Mouse (Mus musculus) ES-E14 (cell line): Measurements from ENCODE around the gene Cib3. TPM values are rescaled to one million over a fixed set of nuclear protein-coding genes. Genes with fewer than 3 reads are reported as not detected.
A peak's percentile ranks its signal among the peaks of the same experiment; 100 is the strongest.

Experiments
- DNase-seq: peaks from one replicate; pipeline ENCODE4 v3.0.0-alpha.2; 2013; ENCODE audit warnings: low read depth, low spot score
- H3K27ac ChIP-seq: 2 replicates; pipeline ENCODE4 v1.5.1; 2012; ENCODE audit warnings: low read depth, mild to moderate bottlenecking, low read length, moderate library complexity, mixed read lengths; ENCODE audit not compliant: poor library complexity, insufficient read depth, severe bottlenecking
- H3K36me3 ChIP-seq: 2 replicates; pipeline ENCODE4 v1.6.1; 2012; ENCODE audit warnings: mild to moderate bottlenecking, low read length, moderate library complexity, mixed read lengths; ENCODE audit not compliant: control insufficient read depth, poor library complexity, insufficient read depth, severe bottlenecking
- H3K4me1 ChIP-seq, 2 experiments: fragments of 150-350 bp in 1 of 2; sonication (generic) in 1 of 2; 2 replicates each; pipeline ENCODE4 v1.6.1; 2012; ENCODE audit warnings: low read length in 2 of 2, mild to moderate bottlenecking in 1 of 2, mixed read lengths in 1 of 2; ENCODE audit not compliant: control insufficient read depth in 2 of 2, insufficient read depth in 2 of 2, poor library complexity in 1 of 2
- H3K4me3 ChIP-seq, 2 experiments: fragments of 150-350 bp in 1 of 2; sonication (generic) in 1 of 2; 2 replicates each; pipeline ENCODE4 v1.5.1; 2012; ENCODE audit warnings: low read length in 2 of 2, low read depth in 1 of 2, mild to moderate bottlenecking in 1 of 2, mixed read lengths in 1 of 2; ENCODE audit not compliant: insufficient read depth in 1 of 2, poor library complexity in 1 of 2, severe bottlenecking in 1 of 2
- H3K9ac ChIP-seq: 2 replicates; pipeline ENCODE4 v1.6.1; 2012; ENCODE audit warnings: low read depth, mild to moderate bottlenecking, low read length, mixed read lengths; ENCODE audit not compliant: poor library complexity, insufficient read depth, severe bottlenecking
- H3K9me3 ChIP-seq: fragments of 150-350 bp; sonication (generic); 2 replicates; pipeline ENCODE4 v1.6.1; 2012; ENCODE audit warnings: low read depth, mild to moderate bottlenecking, low read length; ENCODE audit not compliant: control insufficient read depth, insufficient read depth
- CHD2 ChIP-seq: IDR thresholded peaks from 2 replicates; pipeline ENCODE4 v1.6.1; 2014; ENCODE audit warnings: mild to moderate bottlenecking, low read depth, low read length, inconsistent platforms
- HCFC1 ChIP-seq: IDR thresholded peaks from 2 replicates; pipeline ENCODE4 v1.6.1; 2012; ENCODE audit warnings: low read length, inconsistent platforms, borderline replicate concordance; ENCODE audit not compliant: insufficient read depth
- MAFK ChIP-seq: IDR thresholded peaks from 2 replicates; pipeline ENCODE4 v1.6.1; 2014; ENCODE audit warnings: mild to moderate bottlenecking, low read depth, low read length, inconsistent platforms; ENCODE audit not compliant: insufficient read depth
- ZC3H11A ChIP-seq: IDR thresholded peaks from 2 replicates; pipeline ENCODE4 v1.6.1; 2012; ENCODE audit warnings: low read depth, mild to moderate bottlenecking, inconsistent platforms, low read length, borderline replicate concordance
- ZNF384 ChIP-seq: IDR thresholded peaks from 2 replicates; pipeline ENCODE4 v1.6.1; 2012; ENCODE audit warnings: low read depth, low read length, inconsistent platforms
- in situ Hi-C, 2 experiments: fragments of 600-800 bp; cut with MboI; formaldehyde crosslinking; loops; one replicate each; pipeline ENCODE4 v1.15.1; 2025; ENCODE audit warnings: low sequenced_read_pairs in 2 of 2, inconsistent platforms in 1 of 2; ENCODE audit not compliant: unreplicated experiment in 2 of 2
- total RNA-seq: library from RNA; depleted of rRNA; stranded (reverse); fragments of 300-350 nt; gene quantifications from 2 replicates; pipeline ENCODE4 v1.2.3, GENCODE M21; 2012

The Cib3 gene
- total RNA-seq, 1 experiment, result 0.31 TPM

GRCm38 (mm10) chr8:72169681-72170249, 42.9 kb downstream of the Cib3 start:
- no peak overlapping the region for H3K9ac ChIP-seq
- H3K36me3 ChIP-seq, result peaks cover 20% of the 10 kb centered on the region
- H3K27ac ChIP-seq, result no peak overlapping the region
- H3K9me3 ChIP-seq, result no peaks in the 10 kb centered on the region
- no peak overlapping the region for H3K4me3 ChIP-seq
- peaks cover 0 to 3% of the 10 kb centered on the region in 2 experiments; a peak in 1 of 4 replicates for H3K4me1 ChIP-seq
- no peak for DNase-seq
- TF ChIP-seq HCFC1 (no peak), MAFK (no peak), ZC3H11A (no peak), CHD2 (no peak), ZNF384 (no peak)
- in situ Hi-C loops, result no loop called here

- in situ Hi-C loops, result no loop called here
- H3K9ac ChIP-seq, result no peak overlapping the region
- H3K4me1 ChIP-seq, result peaks cover 0 to 3% of the 10 kb centered on the region in 2 experiments; a peak in 1 of 4 replicates
- H3K4me3 ChIP-seq, result no peak overlapping the region
- H3K9me3 ChIP-seq, result no peaks in the 10 kb centered on the region
- no peak overlapping the region for H3K27ac ChIP-seq
- TF ChIP-seq MAFK, result no peak
- peaks cover 17% of the 10 kb centered on the region for H3K36me3 ChIP-seq
- DNase-seq, result no peak
Observed at GRCm38 (mm10) chr8:72169098-72169668, 43.5 kb downstream of the Cib3 start.

- Histone ChIP-seq H3K36me3 (peaks cover 4% of the 10 kb centered on the region; the same call in 1 of the 2 replicates), H3K27ac (no peak overlapping the region), H3K9me3 (no peaks in the 10 kb centered on the region), H3K4me3 (no peak overlapping the region), H3K9ac (no peak overlapping the region), H3K4me1 (peaks cover 0 to 7% of the 10 kb centered on the region in 2 experiments; a peak in 1 of 4 replicates)
- in situ Hi-C loops, result no loop called here
- no peak for TF ChIP-seq HCFC1
- TF ChIP-seq ZNF384, result no peak
- no peak for TF ChIP-seq MAFK
- no peak for TF ChIP-seq ZC3H11A
- TF ChIP-seq CHD2, result no peak
- DNase-seq, result no peak
Observed at GRCm38 (mm10) chr8:72162821-72163220, 49.8 kb downstream of the Cib3 start.

- H3K9ac ChIP-seq, result peak within 1 kb of the TSS; percentile 97
- peaks cover 0 to 7% of the 10 kb centered on the region in 2 experiments; a peak in 2 of 4 replicates for H3K4me1 ChIP-seq
- peak; percentile 98 for DNase-seq
- peaks cover 4% of the 10 kb centered on the region; the same call in 1 of the 2 replicates for H3K36me3 ChIP-seq
- in situ Hi-C loops, result no loop called here
- peak within 1 kb of the TSS; percentile 93 for H3K27ac ChIP-seq
- H3K9me3 ChIP-seq, result no peaks in the 10 kb centered on the region
- TF ChIP-seq CHD2, result peak; percentile 76
- no peak for TF ChIP-seq MAFK
- TF ChIP-seq ZC3H11A, result no peak
- 0 out of 2 replicates have a peak, but pooled peaks have one; percentile 66 for TF ChIP-seq HCFC1
- peak within 1 kb of the TSS; percentile 89 to 95 for H3K4me3 ChIP-seq
Observed at GRCm38 (mm10) chr8:72160707-72161697, 51.6 kb downstream of the Cib3 start, which contains the start of gene Rab8a. Rab8a (plus strand) TSS chr8:72161200.
